Mouse (Mus musculus) CH12.LX (cell line): Measurements from ENCODE around the gene Fgfr2. TPM values are rescaled to one million over a fixed set of nuclear protein-coding genes. Genes with fewer than 3 reads are reported as not detected.

Source experiments
- DNase-seq: peaks from one replicate; pipeline ENCODE4 v3.0.0-alpha.2; 2013; ENCODE audit errors: extremely low read depth
- H3K27ac ChIP-seq: 2 replicates; pipeline ENCODE4 v1.5.1; 2012; ENCODE audit warnings: low read depth, mild to moderate bottlenecking, control low read depth, moderate library complexity; ENCODE audit not compliant: insufficient read depth
- H3K27me3 ChIP-seq: replicated peaks from 2 replicates; pipeline ENCODE3; 2012; ENCODE audit warnings: inconsistent platforms
- H3K36me3 ChIP-seq, 2 experiments: replicated peaks in 1 of 2; 2 replicates each; pipeline versions ENCODE3 to v1.6.1; 2012; ENCODE audit warnings: inconsistent platforms in 1 of 2, low read length in 1 of 2, mild to moderate bottlenecking in 1 of 2, mixed read lengths in 1 of 2, moderate library complexity in 1 of 2; ENCODE audit not compliant: control insufficient read depth in 1 of 2, insufficient read depth in 1 of 2
- H3K4me1 ChIP-seq, 2 experiments: 2 replicates each; pipeline ENCODE4 v1.6.1; 2012; ENCODE audit warnings: inconsistent platforms in 1 of 2, moderate library complexity in 1 of 2; ENCODE audit not compliant: insufficient read depth in 2 of 2, control insufficient read depth in 1 of 2
- H3K4me2 ChIP-seq: 2 replicates; pipeline ENCODE4 v1.6.1; 2012; ENCODE audit warnings: low read depth, mild to moderate bottlenecking, control low read depth; ENCODE audit not compliant: poor library complexity, insufficient read depth, severe bottlenecking
- H3K4me3 ChIP-seq, 3 experiments: fragments of 150-350 bp in 1 of 3; sonication (generic) in 1 of 3; replicated peaks in 1 of 3; 2 replicates each; pipeline versions ENCODE3 to v1.5.1; 2011 to 2012; ENCODE audit warnings: low read depth in 2 of 3, low read length in 2 of 3, mild to moderate bottlenecking in 2 of 3, moderate library complexity in 2 of 3, control low read depth in 1 of 3, improper control_type of control experiment in 1 of 3, inconsistent platforms in 1 of 3, mixed read lengths in 1 of 3; ENCODE audit not compliant: poor library complexity in 1 of 3
- H3K79me2 ChIP-seq: replicated peaks from 2 replicates; pipeline ENCODE4 v1.6.1; 2012; ENCODE audit warnings: mild to moderate bottlenecking, moderate library complexity; ENCODE audit not compliant: control insufficient read depth, poor library complexity, insufficient read depth, severe bottlenecking; ENCODE audit errors: extremely low read depth
- H3K9ac ChIP-seq: 2 replicates; pipeline ENCODE4 v1.6.1; 2012; ENCODE audit warnings: low read depth, mild to moderate bottlenecking, control low read depth, moderate library complexity; ENCODE audit not compliant: insufficient read depth
- H3K9me3 ChIP-seq: replicated peaks from 2 replicates; pipeline ENCODE3; 2012; ENCODE audit warnings: low read length, inconsistent platforms, mixed read lengths
- BHLHE40 ChIP-seq: IDR thresholded peaks from 2 replicates; pipeline ENCODE4 v1.6.1; 2011; ENCODE audit warnings: mild to moderate bottlenecking, low read depth, low read length, improper control_type of control experiment
- CTCF ChIP-seq, 2 experiments: IDR thresholded peaks in 1 of 2; conservative IDR thresholded peaks in 1 of 2; 2 replicates each; pipeline ENCODE4 v1.5.1; 2011 to 2012; ENCODE audit warnings: low read depth in 2 of 2, low read length in 2 of 2, improper control_type of control experiment in 1 of 2, inconsistent platforms in 1 of 2, mild to moderate bottlenecking in 1 of 2, moderate library complexity in 1 of 2
- ETS1 ChIP-seq: conservative IDR thresholded peaks from 2 replicates; pipeline ENCODE4 v1.6.1; 2012; ENCODE audit warnings: low read depth, mild to moderate bottlenecking, inconsistent platforms, low read length, improper control_type of control experiment, moderate library complexity
- HCFC1 ChIP-seq: IDR thresholded peaks from 2 replicates; pipeline ENCODE4 v1.6.1; 2012; ENCODE audit warnings: low read depth, mild to moderate bottlenecking, inconsistent platforms, low read length, improper control_type of control experiment
- IRF4 ChIP-seq: IDR thresholded peaks from 2 replicates; pipeline ENCODE4 v1.6.1; 2014; ENCODE audit warnings: low read depth, mild to moderate bottlenecking, inconsistent platforms, low read length, improper control_type of control experiment
- JUN ChIP-seq: IDR thresholded peaks from 2 replicates; pipeline ENCODE4 v1.6.1; 2011; ENCODE audit warnings: low read depth, mild to moderate bottlenecking, low read length, improper control_type of control experiment, moderate library complexity; ENCODE audit not compliant: insufficient read depth
- JUND ChIP-seq: conservative IDR thresholded peaks from 2 replicates; pipeline ENCODE4 v1.6.1; 2011; ENCODE audit warnings: low read depth, low read length, improper control_type of control experiment
- MAX ChIP-seq: IDR thresholded peaks from 2 replicates; pipeline ENCODE4 v1.6.1; 2011; ENCODE audit warnings: low read length, improper control_type of control experiment
- MAZ ChIP-seq: IDR thresholded peaks from 2 replicates; pipeline ENCODE4 v1.6.1; 2012; ENCODE audit warnings: low read depth, mild to moderate bottlenecking, inconsistent platforms, low read length, improper control_type of control experiment, moderate library complexity
- MYC ChIP-seq: IDR thresholded peaks from 2 replicates; pipeline ENCODE4 v1.6.1; 2011; ENCODE audit warnings: low read depth, mild to moderate bottlenecking, improper control_type of control experiment, low read length
- PAX5 ChIP-seq: IDR thresholded peaks from 2 replicates; pipeline ENCODE4 v1.6.1; 2012; ENCODE audit warnings: low read length, inconsistent platforms, mixed read lengths
- SIN3A ChIP-seq: IDR thresholded peaks from 2 replicates; pipeline ENCODE4 v1.6.1; 2012; ENCODE audit warnings: low read length, improper control_type of control experiment, inconsistent platforms
- SMC3 ChIP-seq: IDR thresholded peaks from 2 replicates; pipeline ENCODE4 v1.6.1; 2011; ENCODE audit warnings: low read depth, low read length, improper control_type of control experiment
- USF2 ChIP-seq: conservative IDR thresholded peaks from 2 replicates; pipeline ENCODE4 v1.6.1; 2011; ENCODE audit warnings: low read depth, low read length, improper control_type of control experiment
- ZC3H11A ChIP-seq: IDR thresholded peaks from 2 replicates; pipeline ENCODE4 v1.6.1; 2012; ENCODE audit warnings: low read depth, mild to moderate bottlenecking, inconsistent platforms, low read length, improper control_type of control experiment
- ZKSCAN1 ChIP-seq: IDR thresholded peaks from 2 replicates; pipeline ENCODE4 v1.6.1; 2012; ENCODE audit warnings: low read depth, inconsistent platforms, low read length, improper control_type of control experiment, borderline replicate concordance
- dilution Hi-C: fragments of 300-500 bp; cut with MboI; formaldehyde crosslinking; loops from 2 replicates; pipeline ENCODE4 v1.14.3; 2020; ENCODE audit warnings: low sequenced_read_pairs; ENCODE audit not compliant: extremely low pct_unique_long_range_greater_than_20kb, extremely low pct_ligation_motif_present
- in situ Hi-C: fragments of 300-500 bp; cut with MboI; formaldehyde crosslinking; loops from 3 replicates; pipeline ENCODE4 v1.14.3; 2019; ENCODE audit warnings: low sequenced_read_pairs, low pct_ligation_motif_present, low pct_unique_long_range_greater_than_20kb, mixed read lengths
- polyA plus RNA-seq: library from polyadenylated mRNA; unstranded; fragments of >175 nt; gene quantifications from 2 replicates; pipeline ENCODE4 v1.2.1, GENCODE M21; 2012; ENCODE audit warnings: low read depth; ENCODE audit not compliant: insufficient read length
- total RNA-seq, 2 experiments: library from RNA; depleted of rRNA; stranded (reverse); fragments of 300-350 nt in 1 of 2; fragments of >200 nt in 1 of 2; gene quantifications; 2 replicates each; pipeline ENCODE4 v1.2.3; 2012 to 2014

Fgfr2 gene
- total and polyA plus RNA-seq, 3 experiments: not detected

DNA sequence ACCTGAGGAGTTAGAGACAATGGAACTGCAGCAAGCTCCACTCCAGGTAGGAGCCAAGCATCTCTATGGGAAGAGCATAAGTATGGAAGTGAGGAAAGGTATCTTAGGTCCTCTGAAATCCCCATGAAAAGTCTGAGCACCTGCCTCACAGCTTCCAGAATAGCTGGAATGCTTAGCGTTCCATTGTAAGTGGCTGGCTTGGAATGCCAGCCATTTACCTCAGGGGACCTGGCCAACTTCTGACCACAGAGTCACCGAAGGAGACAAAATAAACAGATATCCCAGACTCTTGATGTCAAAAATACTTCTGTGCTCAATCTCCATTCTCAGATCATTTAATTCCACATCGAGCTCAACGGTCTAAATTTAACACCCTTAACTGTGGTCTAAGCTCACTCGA is 2946.1 kb downstream of the Fgfr2 start:
- Histone ChIP-seq H3K79me2 (no peaks in the 10 kb centered on the region), H3K27me3 (peaks cover 51% of the 10 kb centered on the region), H3K27ac (no peak overlapping the region), H3K4me2 (no peak overlapping the region), H3K4me3 (no peak overlapping the region), H3K9ac (no peak overlapping the region), H3K36me3 (no peaks in the 10 kb centered on the region), H3K4me1 (no peaks in the 10 kb centered on the region), H3K9me3 (no peaks in the 10 kb centered on the region)
- TF ChIP-seq SMC3: no peak
- no peak for TF ChIP-seq ZKSCAN1
- no peak for TF ChIP-seq JUN
- no peak for TF ChIP-seq PAX5
- no peak for TF ChIP-seq ETS1
- no peak for TF ChIP-seq MAX
- TF ChIP-seq CTCF (conservative IDR thresholded peaks at IDR 0.05 in 1 of 2, IDR thresholded peaks at IDR 0.05 in 1 of 2; ENCODE audit: low read depth in 2 of 2, low read length in 2 of 2): no peak
- no peak for TF ChIP-seq HCFC1
- TF ChIP-seq BHLHE40: no peak
- TF ChIP-seq MYC: no peak
- TF ChIP-seq SIN3A: no peak
- no peak for TF ChIP-seq USF2
- DNase-seq: no peak
- dilution Hi-C loops: no loop called here
- in situ Hi-C loops: no loop called here

DNA sequence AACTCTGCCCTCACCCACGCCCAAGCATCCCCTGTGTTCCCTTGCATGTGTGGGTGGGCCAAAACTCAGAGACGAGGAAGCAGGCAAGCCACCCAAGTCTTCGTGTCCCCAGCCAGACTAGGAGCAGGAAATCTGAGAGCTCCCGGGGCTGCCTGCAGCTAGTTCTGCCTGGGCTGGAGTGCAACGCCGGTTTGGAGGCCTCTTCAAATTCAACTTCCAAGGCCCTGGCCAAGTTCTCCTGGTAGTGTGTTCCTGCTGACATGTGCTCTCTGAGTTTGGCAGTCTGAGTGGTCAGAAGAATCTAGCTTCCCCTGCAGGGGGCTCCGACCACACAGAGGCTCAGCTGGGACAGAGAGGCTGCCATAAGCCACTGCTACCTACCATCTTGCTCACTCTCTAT is 2948.6 kb downstream of the Fgfr2 start:
- H3K9ac ChIP-seq: no peak overlapping the region
- H3K4me2 ChIP-seq: no peak overlapping the region
- TF ChIP-seq MAZ (no peak), IRF4 (no peak)
- TF ChIP-seq, all 38 proteins: peak for 0
- no peak for DNase-seq
- peaks cover 59% of the 10 kb centered on the region for H3K27me3 ChIP-seq
- dilution Hi-C loops: no loop called here
- in situ Hi-C loops: no loop called here
- H3K36me3 ChIP-seq: no peaks in the 10 kb centered on the region
- H3K79me2 ChIP-seq: no peaks in the 10 kb centered on the region
- no peaks in the 10 kb centered on the region for H3K9me3 ChIP-seq
- H3K4me3 ChIP-seq: no peak overlapping the region
- no peak overlapping the region for H3K27ac ChIP-seq
- H3K4me1 ChIP-seq: no peaks in the 10 kb centered on the region

DNA sequence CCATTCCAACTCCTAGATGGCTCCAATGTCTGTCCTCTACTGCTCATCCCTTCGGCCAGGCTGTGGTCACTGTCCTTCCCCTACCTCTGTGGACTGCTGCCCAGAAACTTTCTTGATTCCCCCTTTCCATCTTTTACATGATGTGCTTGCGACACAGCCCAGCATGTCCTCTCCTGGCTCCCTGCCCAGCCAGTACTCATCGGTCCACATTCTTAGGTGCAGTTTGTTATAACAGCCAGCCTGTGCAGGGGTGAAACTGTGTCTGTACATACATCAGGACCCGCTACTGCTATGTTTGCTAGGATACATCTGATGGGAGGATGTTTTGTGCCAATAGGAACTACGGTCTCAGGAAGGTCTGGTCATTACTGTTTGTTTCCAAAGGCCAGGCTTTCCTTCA is 2949.2 kb downstream of the Fgfr2 start:
- Histone ChIP-seq H3K27me3 (peaks cover 64% of the 10 kb centered on the region), H3K36me3 (no peaks in the 10 kb centered on the region), H3K27ac (no peak overlapping the region), H3K9ac (no peak overlapping the region), H3K4me1 (no peaks in the 10 kb centered on the region), H3K9me3 (no peaks in the 10 kb centered on the region), H3K4me2 (no peak overlapping the region), H3K79me2 (no peaks in the 10 kb centered on the region)
- no peak for DNase-seq
- in situ Hi-C loops: no loop called here
- TF ChIP-seq CTCF (conservative IDR thresholded peaks at IDR 0.05 in 1 of 2, IDR thresholded peaks at IDR 0.05 in 1 of 2; ENCODE audit: low read depth in 2 of 2, low read length in 2 of 2): no peak
- TF ChIP-seq MYC: no peak
- no peak for TF ChIP-seq BHLHE40
- no peak for TF ChIP-seq ZC3H11A
- TF ChIP-seq JUND: no peak
- TF ChIP-seq, all 38 proteins: peak for 0
- H3K4me3 ChIP-seq: no peak overlapping the region
- dilution Hi-C loops: no loop called here
